Mouse (Mus musculus) thymus, adult 2 months (tissue): ENCODE measurements around the gene Gbp4.
"Not testable (repeated sequence)": the region's sequence is repeated elsewhere in the genome, so short reads cannot be mapped to it uniquely, and the experiment has no call there.

Source experiments
- CTCF ChIP-seq: fragments of 200-500 bp; IDR thresholded peaks from 2 replicates; pipeline ENCODE4 v1.5.1; 2012; ENCODE audit warnings: mild to moderate bottlenecking, control low read depth, low read length, moderate library complexity, borderline replicate concordance; ENCODE audit not compliant: control insufficient read depth, poor library complexity, insufficient read depth; ENCODE audit errors: extremely low read depth
- POLR2A ChIP-seq: fragments of 200-500 bp; IDR thresholded peaks from 2 replicates; pipeline ENCODE4 v1.6.1; 2012; ENCODE audit warnings: mild to moderate bottlenecking, low read length, control low read depth, moderate library complexity; ENCODE audit not compliant: control insufficient read depth, poor library complexity, insufficient read depth; ENCODE audit errors: extremely low read depth

GRCm38 (mm10) chr5:105148062-105148461, 8.7 kb upstream of the Gbp4 start:
- TF ChIP-seq CTCF, POLR2A: not testable (repeated sequence)
